Mouse (Mus musculus) liver, embryonic 14.5 days (tissue): ENCODE measurements at regions not wholly inside any gene's neighbourhood (a gene's known extent, or its start where the extent isn't known, plus 50 kb on each side); places are given as distances from the start of the nearest gene placed in this dataset.

ENCODE experiments used
- ATAC-seq: fragments of 200-750 bp; cut with Nextera tagmentation; 2 replicates; pipeline ENCODE4 v1.8.0; 2017; ENCODE audit warnings: moderate number of reproducible peaks, mild to moderate bottlenecking, moderate library complexity; ENCODE audit not compliant: insufficient read depth
- DNase-seq, 3 experiments: peaks; one replicate each; pipeline ENCODE4 v3.0.0-alpha.2; 2012 to 2013; ENCODE audit warnings: low read depth in 3 of 3, low spot score in 3 of 3
- H3K27ac ChIP-seq: fragments of 300-500 bp; sonication (generic); 2 replicates; pipeline ENCODE4 v1.5.1; 2014; ENCODE audit warnings: moderate library complexity, mild to moderate bottlenecking, control low read depth, inconsistent platforms
- H3K27me3 ChIP-seq: fragments of 300-500 bp; sonication (generic); 2 replicates; pipeline ENCODE4 v1.6.1; 2014; ENCODE audit warnings: mild to moderate bottlenecking, low read length, moderate library complexity; ENCODE audit not compliant: control insufficient read depth, insufficient read depth
- H3K36me3 ChIP-seq: fragments of 300-500 bp; sonication (generic); replicated peaks from 2 replicates; pipeline ENCODE4 v1.6.1; 2014; ENCODE audit warnings: low read depth; ENCODE audit not compliant: control insufficient read depth, insufficient read depth
- H3K4me1 ChIP-seq, 2 experiments: fragments of 200-500 bp in 1 of 2; fragments of 300-500 bp in 1 of 2; sonication (generic) in 1 of 2; replicated peaks; 2 replicates each; pipeline ENCODE4 v1.6.1; 2012 to 2014; ENCODE audit warnings: antibody characterized with exemption in 1 of 2, inconsistent platforms in 1 of 2, low read length in 1 of 2; ENCODE audit not compliant: control insufficient read depth in 2 of 2, insufficient read depth in 2 of 2
- H3K4me2 ChIP-seq: fragments of 300-500 bp; sonication (generic); 2 replicates; pipeline ENCODE4 v1.6.1; 2014; ENCODE audit warnings: low read depth, mild to moderate bottlenecking, control low read depth, moderate library complexity
- H3K4me3 ChIP-seq, 2 experiments: fragments of 200-500 bp in 1 of 2; fragments of 300-500 bp in 1 of 2; sonication (generic) in 1 of 2; 2 replicates each; pipeline ENCODE4 v1.5.1; 2012 to 2014; ENCODE audit warnings: low read depth in 2 of 2, low read length in 2 of 2, mild to moderate bottlenecking in 2 of 2, control low read depth in 1 of 2, inconsistent platforms in 1 of 2, moderate library complexity in 1 of 2; ENCODE audit not compliant: insufficient read depth in 1 of 2
- H3K9ac ChIP-seq: fragments of 300-500 bp; sonication (generic); replicated peaks from 2 replicates; pipeline ENCODE4 v1.6.1; 2014; ENCODE audit warnings: mild to moderate bottlenecking, control low read depth, moderate library complexity
- H3K9me3 ChIP-seq: fragments of 300-500 bp; sonication (generic); 2 replicates; pipeline ENCODE4 v1.6.1; 2016; ENCODE audit warnings: low read length, mixed read lengths; ENCODE audit not compliant: control insufficient read depth
- CTCF ChIP-seq: IDR thresholded peaks from 2 replicates; pipeline ENCODE4 v1.5.1; 2016; ENCODE audit warnings: antibody characterized with exemption, low read depth, control low read depth
- EP300 ChIP-seq: IDR thresholded peaks from 2 replicates; pipeline ENCODE4 v1.6.1; 2016; ENCODE audit warnings: antibody characterized with exemption, low read depth
- WGBS: fragments of 180-500 bp; shearing (Covaris S2); extraction: QIAGEN DNeasy Blood & Tissue Kit; methylation state at CpG from one replicate; pipeline ENCODE4 v1.1.7; 2014; ENCODE audit not compliant: insufficient replicate concordance; 5-methylcytosine and 5-hydroxymethylcytosine counted together

DNA sequence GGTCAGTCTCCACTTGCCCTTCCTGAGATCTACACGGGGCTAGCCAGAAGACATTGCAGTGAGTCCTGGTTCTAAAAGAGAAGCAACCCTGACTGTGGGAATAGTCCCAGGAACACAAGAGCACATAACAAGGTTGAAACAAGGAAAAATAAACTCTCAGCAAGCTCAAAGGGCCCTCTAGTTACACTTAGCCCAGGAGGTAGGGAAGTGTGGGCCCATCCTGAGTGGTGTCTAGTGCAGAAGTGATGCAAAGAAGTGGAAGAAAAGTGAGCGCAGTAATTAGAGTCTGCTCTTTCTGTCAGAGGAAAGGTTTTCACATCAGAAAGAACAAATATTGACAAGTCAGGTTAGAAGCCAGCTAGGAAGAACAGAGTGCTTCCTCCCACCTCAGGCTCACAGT lies 53.4 kb upstream of the Pkdcc start:
- Histone ChIP-seq H3K4me1 (no peaks in the 10 kb centered on the region; a peak in 2 of 4 replicates), H3K4me2 (no peak overlapping the region), H3K9ac (no peak overlapping the region), H3K9me3 (no peaks in the 10 kb centered on the region), H3K27ac (no peak overlapping the region), H3K27me3 (no peaks in the 10 kb centered on the region), H3K36me3 (no peaks in the 10 kb centered on the region), H3K4me3 (no peak overlapping the region)
- WGBS = 56% methylated on average over 2 of the region's 2 CpGs
- DNase-seq (no peak), ATAC-seq (no peak)
- TF ChIP-seq CTCF = no peak
- TF ChIP-seq EP300 = no peak

DNA sequence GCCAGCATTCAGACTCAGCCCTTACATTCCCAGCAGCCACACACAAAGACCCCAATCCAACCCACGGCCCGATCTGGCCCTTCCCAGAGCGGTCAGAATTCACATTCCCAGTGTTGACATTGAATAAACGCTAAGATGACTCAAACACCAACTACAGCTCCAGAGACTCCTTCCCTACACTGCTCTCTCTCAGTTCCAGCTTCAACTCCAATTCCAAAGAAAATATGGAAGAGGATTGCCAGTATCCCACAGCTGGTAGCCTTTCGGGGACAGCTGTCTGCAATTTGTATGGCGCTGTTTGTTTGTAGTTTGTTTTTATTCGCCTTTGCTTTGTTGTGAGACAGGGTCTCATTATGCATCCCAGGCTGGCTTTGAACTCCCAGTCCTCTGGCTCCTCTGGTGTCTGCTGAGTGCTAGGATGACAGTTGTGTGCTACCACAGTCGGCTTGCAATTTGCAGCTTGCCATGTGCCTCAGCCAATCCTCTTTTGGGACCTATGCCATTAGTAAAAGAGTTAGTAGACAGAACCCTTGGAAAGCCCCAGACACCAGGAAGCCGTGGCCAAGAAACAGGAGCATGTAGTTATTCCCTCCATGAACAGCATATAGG lies 51.0 kb upstream of the Pkdcc start:
- WGBS = 47% methylated on average over 9 of the region's 9 CpGs
- H3K4me1 ChIP-seq = no peaks in the 10 kb centered on the region; a peak in 1 of 4 replicates
- H3K4me3 ChIP-seq = no peak overlapping the region
- DNase-seq (no peak), ATAC-seq (no peak)
- no peaks in the 10 kb centered on the region for H3K27me3 ChIP-seq
- no peaks in the 10 kb centered on the region for H3K36me3 ChIP-seq
- TF ChIP-seq CTCF (no peak), EP300 (no peak)
- no peak overlapping the region for H3K4me2 ChIP-seq
- no peak overlapping the region for H3K27ac ChIP-seq
- no peak overlapping the region for H3K9ac ChIP-seq
- no peaks in the 10 kb centered on the region for H3K9me3 ChIP-seq

DNA sequence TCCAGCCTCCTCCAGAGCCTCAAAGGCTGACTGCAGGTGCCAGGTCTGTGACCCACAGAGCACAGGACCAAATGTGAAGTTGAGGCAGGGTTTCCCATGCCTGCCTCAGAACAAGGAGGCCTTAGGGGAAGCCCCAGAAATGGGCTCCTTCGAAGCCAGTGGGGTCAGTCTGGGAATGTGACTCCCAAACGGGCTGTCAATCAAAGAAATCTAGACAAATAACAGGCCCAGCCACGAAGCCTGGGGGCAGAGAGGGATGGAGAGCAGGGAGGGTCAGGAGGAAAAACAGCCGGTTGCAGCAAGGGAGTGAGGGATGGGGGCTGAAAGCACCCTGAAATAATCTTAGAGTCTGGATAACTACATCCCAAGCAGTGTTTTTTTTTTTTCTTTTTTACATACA lies 50.4 kb upstream of the Pkdcc start:
- H3K9me3 ChIP-seq = no peaks in the 10 kb centered on the region
- H3K9ac ChIP-seq = no peak overlapping the region
- H3K27ac ChIP-seq = no peak overlapping the region
- H3K27me3 ChIP-seq = no peaks in the 10 kb centered on the region
- no peak overlapping the region for H3K4me3 ChIP-seq
- no peaks in the 10 kb centered on the region; a peak in 1 of 4 replicates for H3K4me1 ChIP-seq
- ATAC-seq = no peak
- H3K4me2 ChIP-seq = no peak overlapping the region
- H3K36me3 ChIP-seq = no peaks in the 10 kb centered on the region
- no peak for DNase-seq
- no peak for TF ChIP-seq CTCF
- TF ChIP-seq EP300 = no peak
- WGBS = 17% methylated on average over 4 of the region's 4 CpGs

DNA sequence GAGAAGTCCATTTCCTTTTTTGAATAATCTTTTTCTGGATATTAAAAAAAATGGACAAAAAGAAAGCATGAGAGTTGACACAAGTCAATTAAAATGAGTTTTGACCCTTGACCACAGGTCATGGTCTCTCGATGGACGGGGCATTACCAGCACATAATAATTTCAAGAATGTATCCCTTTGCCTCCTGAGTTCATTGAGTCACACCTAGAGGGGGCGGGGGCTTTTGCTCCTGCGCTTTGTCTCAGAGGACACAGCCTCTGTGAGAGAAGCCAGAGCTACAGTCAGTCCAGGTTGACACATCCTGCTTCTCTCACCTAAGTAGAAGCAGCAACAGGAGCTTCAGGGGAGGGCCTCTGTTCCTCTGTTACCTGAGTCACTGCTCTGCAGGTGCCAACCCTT lies 50.0 kb upstream of the Pkdcc start:
- DNase-seq (no peak), ATAC-seq (no peak)
- Histone ChIP-seq H3K4me1 (no peaks in the 10 kb centered on the region; a peak in 1 of 4 replicates), H3K4me3 (no peak overlapping the region), H3K27ac (no peak overlapping the region), H3K27me3 (no peaks in the 10 kb centered on the region), H3K4me2 (no peak overlapping the region), H3K36me3 (no peaks in the 10 kb centered on the region), H3K9me3 (no peaks in the 10 kb centered on the region), H3K9ac (no peak overlapping the region)
- TF ChIP-seq EP300 (no peak), CTCF (no peak)
- 60% methylated on average over 4 of the region's 4 CpGs for WGBS
